Mouse (Mus musculus) ES-Bruce4 (cell line): ENCODE results near the gene Hspb11.

Experiments
- CTCF ChIP-seq: IDR thresholded peaks from one replicate; pipeline ENCODE4 v1.8.1; 2011; ENCODE audit warnings: low read depth, low read length
- EP300 ChIP-seq: IDR thresholded peaks from 2 replicates; pipeline ENCODE4 v1.6.1; 2011; ENCODE audit warnings: low read depth, low read length; ENCODE audit not compliant: insufficient read depth
- POLR2A ChIP-seq: IDR thresholded peaks from one replicate; pipeline ENCODE4 v1.8.1; 2011; ENCODE audit warnings: low read length; ENCODE audit not compliant: insufficient read depth

- no peak for TF ChIP-seq CTCF
- TF ChIP-seq POLR2A = no peak
- no peak for TF ChIP-seq EP300
These were observed 7.4 kb upstream of the Hspb11 start for GRCm38 (mm10) chr4:107246040-107246439.
